Mouse (Mus musculus): ENCODE measurements around the gene Mmd. TPM values are rescaled to one million over a fixed set of nuclear protein-coding genes. Genes with fewer than 3 reads are reported as not detected.
"Not testable (repeated sequence)": the region's sequence is repeated elsewhere in the genome, so short reads cannot be mapped to it uniquely, and the experiment has no call there.

Gene Mmd
- polyA plus RNA-seq, 1 experiment from 2014 or later, result 46.2 TPM

GRCm38 (mm10) chr11:90270132-90270877, 21.0 kb downstream of the Mmd start:
- no peak overlapping the region for H3K4me3 ChIP-seq (ENCODE audit: low read length)
- H3K9me3 ChIP-seq (ENCODE audit: control insufficient read depth, low read length), result no peaks in the 10 kb centered on the region
- no peaks in the 10 kb centered on the region; the same call in 1 of the 2 replicates for H3K4me1 ChIP-seq (replicated peaks; ENCODE audit: control insufficient read depth, insufficient read depth, low read length)
- no peaks in the 10 kb centered on the region for H3K27me3 ChIP-seq (ENCODE audit: control insufficient read depth, insufficient read depth, low read depth, low read length)
- H3K4me2 ChIP-seq (ENCODE audit: low read depth, low read length), result no peak overlapping the region
- WGBS, result 50% methylated on average over 11 of the region's 11 CpGs
- H3K9ac ChIP-seq (ENCODE audit: low read length), result no peak overlapping the region
- H3K27ac ChIP-seq (ENCODE audit: low read length), result no peak overlapping the region
- peaks cover 21% of the 10 kb centered on the region for H3K36me3 ChIP-seq (ENCODE audit: control insufficient read depth, insufficient read depth, low read length)
- ATAC-seq (ENCODE audit: low read depth), result no peak

DNA sequence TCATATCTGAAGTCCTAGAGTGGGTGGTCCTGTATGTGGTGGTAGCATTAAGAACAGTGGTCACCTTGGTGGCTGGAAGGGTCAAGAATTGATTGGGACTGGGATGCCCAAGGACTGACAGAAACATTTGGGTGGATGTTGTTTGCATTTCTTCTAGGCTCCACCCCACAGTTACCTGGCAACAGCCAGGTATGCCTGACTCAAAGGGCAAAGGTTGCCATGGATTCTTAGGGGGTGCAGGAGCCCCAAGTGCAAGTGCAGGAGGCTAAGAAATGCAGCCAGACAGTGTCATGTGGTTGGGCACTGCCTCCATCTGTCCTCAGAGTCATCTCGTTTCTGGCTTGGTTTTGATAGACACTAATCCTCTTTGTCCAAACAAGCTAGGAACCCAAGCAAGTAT, 24.9 kb downstream of the Mmd start:
- no peak for ATAC-seq (ENCODE audit: low read depth)
- no peak overlapping the region for H3K4me2 ChIP-seq (ENCODE audit: low read depth, low read length)

GRCm38 (mm10) chr11:90275663-90276062, 26.4 kb downstream of the Mmd start:
- Histone ChIP-seq H3K9me3 (ENCODE audit: control insufficient read depth, low read length) (no peaks in the 10 kb centered on the region), H3K4me1 (replicated peaks; ENCODE audit: control insufficient read depth, insufficient read depth, low read length) (no peaks in the 10 kb centered on the region), H3K27me3 (ENCODE audit: control insufficient read depth, insufficient read depth, low read depth, low read length) (no peaks in the 10 kb centered on the region), H3K36me3 (ENCODE audit: control insufficient read depth, insufficient read depth, low read length) (peaks cover 18% of the 10 kb centered on the region), H3K27ac (ENCODE audit: low read length) (no peak overlapping the region), H3K9ac (ENCODE audit: low read length) (no peak overlapping the region), H3K4me2 (ENCODE audit: low read depth, low read length) (no peak overlapping the region), H3K4me3 (ENCODE audit: low read length) (no peak overlapping the region)
- WGBS, result 79% methylated on average over 7 of the region's 7 CpGs
- no peak for ATAC-seq (ENCODE audit: low read depth)

More for the DNA sequence above, 24.9 kb downstream of the Mmd start:
- Histone ChIP-seq H3K36me3 (ENCODE audit: control insufficient read depth, insufficient read depth, low read length) (peaks cover 21% of the 10 kb centered on the region), H3K4me3 (ENCODE audit: low read length) (no peak overlapping the region), H3K9me3 (ENCODE audit: control insufficient read depth, low read length) (no peaks in the 10 kb centered on the region), H3K27me3 (ENCODE audit: control insufficient read depth, insufficient read depth, low read depth, low read length) (no peaks in the 10 kb centered on the region), H3K27ac (ENCODE audit: low read length) (no peak overlapping the region), H3K4me1 (replicated peaks; ENCODE audit: control insufficient read depth, insufficient read depth, low read length) (no peaks in the 10 kb centered on the region; the same call in 1 of the 2 replicates), H3K9ac (ENCODE audit: low read length) (no peak overlapping the region)
- 44% methylated on average over 1 of the region's 1 CpGs for WGBS

GRCm38 (mm10) chr11:90276150-90276549, 26.9 kb downstream of the Mmd start:
- ATAC-seq (ENCODE audit: low read depth), result no peak
- H3K9ac ChIP-seq (ENCODE audit: low read length), result no peak overlapping the region

GRCm38 (mm10) chr11:90276561-90276960, 27.3 kb downstream of the Mmd start:
- 92% methylated on average over 12 of the region's 12 CpGs for WGBS
- H3K4me2 ChIP-seq (ENCODE audit: low read depth, low read length), result no peak overlapping the region
- ATAC-seq (ENCODE audit: low read depth), result no peak
- no peak overlapping the region for H3K27ac ChIP-seq (ENCODE audit: low read length)
- H3K4me1 ChIP-seq (replicated peaks; ENCODE audit: control insufficient read depth, insufficient read depth, low read length), result no peaks in the 10 kb centered on the region
- no peaks in the 10 kb centered on the region for H3K27me3 ChIP-seq (ENCODE audit: control insufficient read depth, insufficient read depth, low read depth, low read length)
- H3K9ac ChIP-seq (ENCODE audit: low read length), result no peak overlapping the region
- H3K36me3 ChIP-seq (ENCODE audit: control insufficient read depth, insufficient read depth, low read length), result peaks cover 11% of the 10 kb centered on the region
- no peak overlapping the region for H3K4me3 ChIP-seq (ENCODE audit: low read length)
- H3K9me3 ChIP-seq (ENCODE audit: control insufficient read depth, low read length), result no peaks in the 10 kb centered on the region

More at GRCm38 (mm10) chr11:90276150-90276549, 26.9 kb downstream of the Mmd start:
- Histone ChIP-seq H3K9me3 (ENCODE audit: control insufficient read depth, low read length) (no peaks in the 10 kb centered on the region), H3K4me1 (replicated peaks; ENCODE audit: control insufficient read depth, insufficient read depth, low read length) (no peaks in the 10 kb centered on the region), H3K4me3 (ENCODE audit: low read length) (no peak overlapping the region), H3K27me3 (ENCODE audit: control insufficient read depth, insufficient read depth, low read depth, low read length) (no peaks in the 10 kb centered on the region), H3K27ac (ENCODE audit: low read length) (no peak overlapping the region), H3K36me3 (ENCODE audit: control insufficient read depth, insufficient read depth, low read length) (peaks cover 15% of the 10 kb centered on the region), H3K4me2 (ENCODE audit: low read depth, low read length) (no peak overlapping the region)
- WGBS, result 80% methylated on average over 8 of the region's 8 CpGs

DNA sequence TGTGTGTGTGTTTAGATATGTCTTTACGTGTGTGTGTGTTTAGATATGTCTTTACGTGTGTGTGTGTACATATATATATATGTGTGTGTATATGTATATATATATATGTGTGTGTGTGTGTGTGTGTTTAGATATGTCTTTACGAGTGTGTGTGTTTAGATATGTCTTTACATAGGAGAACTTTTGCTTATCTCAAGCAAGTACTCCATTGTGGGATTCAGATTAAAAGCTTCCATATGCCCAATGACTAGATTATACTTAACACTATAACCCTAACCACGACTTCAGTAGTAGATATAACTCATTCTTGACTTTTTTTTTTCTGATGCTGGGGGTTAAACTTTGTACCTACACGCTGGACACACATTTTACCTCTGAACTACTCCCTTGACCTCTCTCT, 30.8 kb downstream of the Mmd start:
- H3K4me2 ChIP-seq (ENCODE audit: low read depth, low read length), result no peak overlapping the region
- no peak overlapping the region for H3K9ac ChIP-seq (ENCODE audit: low read length)
- H3K27ac ChIP-seq (ENCODE audit: low read length), result no peak overlapping the region
- H3K36me3 ChIP-seq (ENCODE audit: control insufficient read depth, insufficient read depth, low read length), result peaks cover 6% of the 10 kb centered on the region
- ATAC-seq (ENCODE audit: low read depth), result no peak
- H3K4me3 ChIP-seq (ENCODE audit: low read length), result no peak overlapping the region
- H3K9me3 ChIP-seq (ENCODE audit: control insufficient read depth, low read length), result no peaks in the 10 kb centered on the region
- WGBS, result 79% methylated on average over 5 of the region's 5 CpGs
- H3K4me1 ChIP-seq (replicated peaks; ENCODE audit: control insufficient read depth, insufficient read depth, low read length), result no peaks in the 10 kb centered on the region
- no peaks in the 10 kb centered on the region for H3K27me3 ChIP-seq (ENCODE audit: control insufficient read depth, insufficient read depth, low read depth, low read length)

DNA sequence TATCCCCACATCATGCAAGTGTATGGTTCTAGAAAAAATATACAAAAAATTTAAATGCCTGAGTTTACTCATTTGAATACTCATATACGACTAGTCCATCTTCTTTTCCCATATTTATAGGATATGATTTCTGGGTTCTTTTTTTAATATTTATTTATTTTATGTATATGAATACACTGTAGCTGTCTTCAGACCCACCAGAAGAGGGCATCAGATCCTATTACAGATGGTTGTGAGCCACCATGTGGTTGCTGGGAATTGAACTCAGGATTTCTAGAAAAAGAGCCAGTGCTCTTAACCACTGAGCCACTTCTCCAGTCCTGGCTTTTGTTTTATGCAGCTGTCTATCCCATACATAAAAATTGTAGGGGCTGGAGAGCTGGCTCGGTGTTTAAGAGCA, 32.7 kb downstream of the Mmd start:
- H3K27ac ChIP-seq (ENCODE audit: low read length); H3K4me3 ChIP-seq (ENCODE audit: low read length); H3K4me1 ChIP-seq (replicated peaks; ENCODE audit: control insufficient read depth, insufficient read depth, low read length); H3K9ac ChIP-seq (ENCODE audit: low read length); H3K9me3 ChIP-seq (ENCODE audit: control insufficient read depth, low read length); H3K4me2 ChIP-seq (ENCODE audit: low read depth, low read length); ATAC-seq (ENCODE audit: low read depth); H3K27me3 ChIP-seq (ENCODE audit: control insufficient read depth, insufficient read depth, low read depth, low read length); H3K36me3 ChIP-seq (ENCODE audit: control insufficient read depth, insufficient read depth, low read length): not testable (repeated sequence)
- WGBS, result 83% methylated on average over 2 of the region's 2 CpGs

DNA sequence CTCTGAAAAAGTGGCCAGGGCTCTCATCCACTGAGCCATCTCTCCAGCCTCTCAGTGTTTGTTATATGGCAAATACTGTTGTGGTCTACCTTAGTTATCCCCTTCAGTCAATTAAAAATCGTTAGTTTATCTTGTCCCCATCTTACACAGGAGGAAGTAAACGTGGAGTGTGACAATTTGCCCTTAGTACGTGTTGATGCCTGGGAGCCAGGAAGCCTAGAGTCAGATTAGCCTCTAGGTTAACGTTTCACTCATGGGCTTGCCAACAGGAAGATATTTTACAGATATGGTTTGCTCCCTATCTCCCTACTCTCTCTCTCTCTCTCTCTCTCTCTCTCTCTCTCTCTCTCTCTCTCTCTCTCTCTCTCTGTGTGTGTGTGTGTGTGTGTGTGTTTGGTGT, 33.9 kb downstream of the Mmd start:
- Histone ChIP-seq H3K4me2 (ENCODE audit: low read depth, low read length) (no peak overlapping the region), H3K9ac (ENCODE audit: low read length) (no peak overlapping the region), H3K4me1 (replicated peaks; ENCODE audit: control insufficient read depth, insufficient read depth, low read length) (no peaks in the 10 kb centered on the region), H3K27me3 (ENCODE audit: control insufficient read depth, insufficient read depth, low read depth, low read length) (no peaks in the 10 kb centered on the region), H3K9me3 (ENCODE audit: control insufficient read depth, low read length) (no peaks in the 10 kb centered on the region), H3K36me3 (ENCODE audit: control insufficient read depth, insufficient read depth, low read length) (no peaks in the 10 kb centered on the region), H3K4me3 (ENCODE audit: low read length) (no peak overlapping the region), H3K27ac (ENCODE audit: low read length) (no peak overlapping the region)
- no peak for ATAC-seq (ENCODE audit: low read depth)
- 24% methylated on average over 4 of the region's 4 CpGs for WGBS

- Histone ChIP-seq H3K4me2 (ENCODE audit: low read depth, low read length) (no peak overlapping the region), H3K27me3 (ENCODE audit: control insufficient read depth, insufficient read depth, low read depth, low read length) (no peaks in the 10 kb centered on the region), H3K27ac (ENCODE audit: low read length) (no peak overlapping the region), H3K4me3 (ENCODE audit: low read length) (no peak overlapping the region), H3K9me3 (ENCODE audit: control insufficient read depth, low read length) (no peaks in the 10 kb centered on the region), H3K9ac (ENCODE audit: low read length) (no peak overlapping the region), H3K4me1 (replicated peaks; ENCODE audit: control insufficient read depth, insufficient read depth, low read length) (no peaks in the 10 kb centered on the region), H3K36me3 (ENCODE audit: control insufficient read depth, insufficient read depth, low read length) (no peaks in the 10 kb centered on the region)
- ATAC-seq (ENCODE audit: low read depth), result no peak
- 67% methylated on average over 6 of the region's 6 CpGs for WGBS
Measured at GRCm38 (mm10) chr11:90283601-90284000, 34.3 kb downstream of the Mmd start.
